Mouse (Mus musculus) ES-E14 (cell line): Measurements from ENCODE around the gene Cd3g.

Source experiments
- CHD2 ChIP-seq: IDR thresholded peaks from 2 replicates; pipeline ENCODE4 v1.6.1; 2014; ENCODE audit warnings: mild to moderate bottlenecking, low read depth, low read length, inconsistent platforms
- HCFC1 ChIP-seq: IDR thresholded peaks from 2 replicates; pipeline ENCODE4 v1.6.1; 2012; ENCODE audit warnings: low read length, inconsistent platforms, borderline replicate concordance; ENCODE audit not compliant: insufficient read depth
- ZC3H11A ChIP-seq: IDR thresholded peaks from 2 replicates; pipeline ENCODE4 v1.6.1; 2012; ENCODE audit warnings: low read depth, mild to moderate bottlenecking, inconsistent platforms, low read length, borderline replicate concordance

DNA sequence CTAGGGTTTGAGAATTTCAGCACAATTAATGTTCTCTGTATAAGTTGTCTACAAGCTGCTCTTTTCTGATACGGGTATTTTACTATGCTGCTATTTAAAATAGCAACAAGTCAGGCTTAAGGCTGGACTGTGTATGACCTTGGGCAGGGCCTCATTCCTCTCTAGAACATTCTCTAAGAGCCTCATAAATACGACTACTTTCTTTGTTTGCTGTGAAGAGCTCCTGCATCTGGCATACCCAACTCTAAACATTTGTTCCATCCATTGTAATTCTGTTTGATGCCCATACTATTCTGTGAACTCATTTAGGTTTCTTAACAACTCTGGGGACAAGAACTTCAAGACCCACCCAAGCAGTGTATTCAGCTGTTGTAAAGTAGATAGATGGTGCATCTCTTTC is 2.8 kb upstream of the Cd3g start:
- TF ChIP-seq CHD2: no peak
- no peak for TF ChIP-seq ZC3H11A
- no peak for TF ChIP-seq HCFC1
